Comparison of ENCODE assay signal across 8 mouse cellular contexts in the genomic region with DNA sequence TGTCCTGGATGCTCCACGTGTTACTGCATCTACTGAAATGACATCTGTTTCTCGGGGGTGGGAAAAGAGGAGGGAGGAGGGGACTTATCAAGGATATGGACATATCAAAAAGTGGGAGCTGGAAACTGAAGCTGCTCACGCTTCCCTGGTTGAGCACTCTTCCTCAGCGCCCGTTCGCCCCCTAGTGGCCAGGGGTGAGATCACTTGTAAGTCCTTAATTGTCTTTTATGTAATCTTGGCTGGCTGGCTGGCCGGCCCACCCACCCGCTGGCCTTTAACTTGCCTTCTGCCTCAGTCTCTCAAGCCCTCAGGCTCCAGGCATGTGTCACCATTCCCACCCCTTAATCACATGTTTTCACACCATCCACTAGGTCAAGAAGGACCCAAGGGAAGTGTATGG. TPM values are rescaled to one million over a fixed set of nuclear protein-coding genes. Genes with fewer than 3 reads are reported as not detected.
A peak's percentile ranks its signal among the peaks of the same experiment; 100 is the strongest.
DNase-seq lines count a peak whose midpoint lies in the region.

No protein-coding gene starts in this region.

- DNase-seq in ES-CJ7 (ENCODE audit: low read depth, low spot score): peak; percentile 87
- peak; percentile 89 for DNase-seq in adrenal gland, postnatal 25 days
- DNase-seq in embryo, embryonic 9.5 days (ENCODE audit: extremely low spot score): peak; percentile 85
- peak; percentile 89 for DNase-seq in heart, adult 8-10 months (ENCODE audit: low spot score)
- DNase-seq in layer of hippocampus, adult 9-10 months (ENCODE audit: low spot score): peak; percentile 75
- DNase-seq in lung, postnatal 36 days: peak; percentile 93
- DNase-seq in right cerebral cortex, postnatal 25 days: peak; percentile 84
- DNase-seq in urinary bladder, postnatal 4 days (ENCODE audit: low spot score in 2 of 2): peak; percentile 68 to 90

RNA-seq across cellular contexts. Expression of a gene that starts 34.1 kb away (rescaled TPM):
- total RNA-seq in adrenal gland, postnatal 25 days (2021): 75.6 and 89.0 TPM in 2 replicates
- total RNA-seq in heart, adult 8-10 months (2022): 100 to 1,000 TPM in 1 of 4 experiments, 10 to 100 TPM in 3; 88.8 to 101 (median 95.0) TPM

RNA-seq across cellular contexts. Expression of a gene that starts 38.4 kb away (rescaled TPM):
- 12.5 and 16.8 TPM in 2 replicates for total RNA-seq in adrenal gland, postnatal 25 days (2021)
- 10 to 100 TPM in 3 of 4 experiments, 1 to 10 TPM in 1; 9.8 to 12.3 (median 11.8) TPM for total RNA-seq in heart, adult 8-10 months (2022)

RNA-seq across cellular contexts. Expression of a gene that starts 40.9 kb away (rescaled TPM):
- total RNA-seq in adrenal gland, postnatal 25 days (2021): not detected in 2 replicates
- total RNA-seq in heart, adult 8-10 months (2022): not detected

RNA-seq across cellular contexts. Expression of a gene that starts 41.0 kb away (rescaled TPM):
- 114 and 119 TPM in 2 replicates for total RNA-seq in adrenal gland, postnatal 25 days (2021)
- 100 to 1,000 TPM; 297 to 351 (median 327) TPM for total RNA-seq in heart, adult 8-10 months (2022)

RNA-seq across cellular contexts. Expression of a gene that starts 54.7 kb away (rescaled TPM):
- total RNA-seq in adrenal gland, postnatal 25 days (2021): 0.67 TPM in 1 of 2 replicates, not detected in the other
- 100 to 1,000 TPM in 2 of 4 experiments, 10 to 100 TPM in 2; 97.3 to 112 (median 103) TPM for total RNA-seq in heart, adult 8-10 months (2022)

Comparison
In these comparisons a context has a peak if more than half of its experiments do, and no peak if none do; other contexts are left out.
1. Peak in every context shown above with its lines: DNase-seq.